Mouse (Mus musculus) cortical plate, adult 2 months (tissue): ENCODE results near the gene Tmem119.

Source experiments
- CTCF ChIP-seq: fragments of 200-500 bp; IDR thresholded peaks from 2 replicates; pipeline ENCODE4 v1.5.1; 2011; ENCODE audit warnings: mild to moderate bottlenecking, control low read depth, low read length; ENCODE audit not compliant: insufficient read depth; ENCODE audit errors: extremely low read depth
- POLR2A ChIP-seq: fragments of 200-500 bp; IDR thresholded peaks from 2 replicates; pipeline ENCODE4 v1.6.1; 2011; ENCODE audit warnings: mild to moderate bottlenecking, low read length, control low read depth; ENCODE audit not compliant: insufficient read depth; ENCODE audit errors: extremely low read depth

GRCm38 (mm10) chr5:113764426-113764825 lies 35.9 kb downstream of the Tmem119 start:
- TF ChIP-seq POLR2A = no peak
- TF ChIP-seq CTCF = no peak
